Mouse (Mus musculus) heart, adult 2 months (tissue): ENCODE results near the gene Pgc. TPM values are rescaled to one million over a fixed set of nuclear protein-coding genes. Genes with fewer than 3 reads are reported as not detected.
A peak's percentile ranks its signal among the peaks of the same experiment; 100 is the strongest.

Experiments used
- DNase-seq, 2 experiments: peaks; one replicate each; pipeline ENCODE4 v3.0.0; 2021
- H3K27ac ChIP-seq: fragments of 200-600 bp; 2 replicates; pipeline ENCODE4 v1.8.1; 2022
- H3K27me3 ChIP-seq: fragments of 200-500 bp; 2 replicates; pipeline ENCODE4 v1.6.1; 2012; ENCODE audit warnings: mild to moderate bottlenecking, low read length, inconsistent platforms, mixed read lengths; ENCODE audit not compliant: control insufficient read depth, insufficient read depth
- H3K36me3 ChIP-seq: fragments of 200-500 bp; 2 replicates; pipeline ENCODE4 v1.6.1; 2012; ENCODE audit warnings: low read length, inconsistent platforms; ENCODE audit not compliant: control insufficient read depth, insufficient read depth
- H3K4me1 ChIP-seq: fragments of 200-500 bp; 2 replicates; pipeline ENCODE4 v1.6.1; 2011; ENCODE audit warnings: low read length; ENCODE audit not compliant: control insufficient read depth, insufficient read depth
- H3K4me3 ChIP-seq: fragments of 200-600 bp; 2 replicates; pipeline ENCODE4 v1.8.1; 2022
- H3K79me2 ChIP-seq: fragments of 200-500 bp; replicated peaks from 2 replicates; pipeline ENCODE4 v1.6.1; 2012; ENCODE audit warnings: mild to moderate bottlenecking, inconsistent platforms, low read length, moderate library complexity, mixed read lengths; ENCODE audit not compliant: control insufficient read depth, insufficient read depth
- H3K9ac ChIP-seq: fragments of 200-500 bp; 2 replicates; pipeline ENCODE4 v1.6.1; 2012; ENCODE audit warnings: low read depth, mild to moderate bottlenecking, control low read depth, inconsistent platforms, low read length, mixed read lengths
- CTCF ChIP-seq: fragments of 200-600 bp; IDR thresholded peaks from 2 replicates; pipeline ENCODE4 v1.8.1; 2022; ENCODE audit warnings: antibody characterized with exemption, mild to moderate bottlenecking, moderate library complexity
- EP300 ChIP-seq: fragments of 200-500 bp; IDR thresholded peaks from 2 replicates; pipeline ENCODE4 v1.6.1; 2011; ENCODE audit warnings: low read depth, low read length, control low read depth; ENCODE audit not compliant: insufficient read depth
- POLR2A ChIP-seq: fragments of 200-500 bp; IDR thresholded peaks from 2 replicates; pipeline ENCODE4 v1.6.1; 2011; ENCODE audit warnings: mild to moderate bottlenecking, low read depth, low read length, control low read depth; ENCODE audit not compliant: insufficient read depth
- WGBS: fragments of 180-500 bp; shearing (Covaris S2); methylation state at CpG from one replicate; pipeline ENCODE4 v1.1.7; 2018; 5-methylcytosine and 5-hydroxymethylcytosine counted together
- intact Hi-C: fragments of 180-260 bp; cut with DNase I; formaldehyde crosslinking; loops from one replicate; pipeline ENCODE4 v1.15.1; 2025
- polyA plus RNA-seq: library from polyadenylated mRNA; depleted of rRNA; stranded (reverse); fragments of >200 nt; gene quantifications from 2 replicates; pipeline ENCODE4 v1.2.3, GENCODE M21; 2012
- total RNA-seq, 2 experiments: library from RNA; stranded (reverse); gene quantifications; 2 replicates each; pipeline ENCODE4 v1.2.3; 2021

Gene Pgc
- total and polyA plus RNA-seq, 3 experiments, result 0.59 TPM; not detected in 2

- H3K27me3 ChIP-seq, result no peaks in the 10 kb centered on the region
- WGBS, result 43% methylated on average over 12 of the region's 12 CpGs
- no peak overlapping the region for H3K4me3 ChIP-seq
- intact Hi-C loops, result no loop called here
- TF ChIP-seq CTCF (peak; percentile 61), POLR2A (no peak)
- H3K27ac ChIP-seq, result peak overlapping the region; percentile 68
- DNase-seq, result peak; percentile 71 to 84
- H3K4me1 ChIP-seq, result peaks cover 23% of the 10 kb centered on the region
- H3K36me3 ChIP-seq, result no peaks in the 10 kb centered on the region
- H3K9ac ChIP-seq, result 0 out of 2 replicates have a peak overlapping the region, but pooled peaks have one; percentile 9
- peaks cover 4% of the 10 kb centered on the region for H3K79me2 ChIP-seq
Observed at GRCm38 (mm10) chr17:47768707-47769276, 42.1 kb downstream of the Pgc start.

GRCm38 (mm10) chr17:47769389-47770299, 43.0 kb downstream of the Pgc start:
- H3K9ac ChIP-seq, result no peak overlapping the region; the same call in 1 of the 2 replicates
- peak overlapping the region; percentile 68 for H3K27ac ChIP-seq
- peaks cover 4% of the 10 kb centered on the region for H3K79me2 ChIP-seq
- H3K36me3 ChIP-seq, result no peaks in the 10 kb centered on the region
- no peaks in the 10 kb centered on the region for H3K27me3 ChIP-seq
- TF ChIP-seq POLR2A (no peak), CTCF (no peak), EP300 (no peak)
- no peak for DNase-seq
- H3K4me1 ChIP-seq, result peaks cover 20% of the 10 kb centered on the region
- intact Hi-C loops, result no loop called here
- no peak overlapping the region for H3K4me3 ChIP-seq
- 84% methylated on average over 11 of the region's 11 CpGs for WGBS

- H3K36me3 ChIP-seq, result no peaks in the 10 kb centered on the region
- intact Hi-C loops, result no loop called here
- DNase-seq, result peak in 1 of 2 experiments; percentile 48
- no peaks in the 10 kb centered on the region for H3K27me3 ChIP-seq
- no peak overlapping the region for H3K9ac ChIP-seq
- no peak overlapping the region for H3K27ac ChIP-seq
- H3K4me1 ChIP-seq, result peaks cover 11% of the 10 kb centered on the region
- TF ChIP-seq POLR2A, result no peak
- no peak for TF ChIP-seq EP300
- no peaks in the 10 kb centered on the region; the same call in none of the 2 replicates for H3K79me2 ChIP-seq
- WGBS, result 42% methylated on average over 6 of the region's 6 CpGs
- no peak overlapping the region for H3K4me3 ChIP-seq
Observed at GRCm38 (mm10) chr17:47773604-47774003, 47.0 kb downstream of the Pgc start.

GRCm38 (mm10) chr17:47777141-47777540, 50.5 kb downstream of the Pgc start:
- no peak overlapping the region for H3K27ac ChIP-seq
- WGBS, result 27% methylated on average over 2 of the region's 2 CpGs
- intact Hi-C loops, result no loop called here
- peaks cover 1% of the 10 kb centered on the region for H3K79me2 ChIP-seq
- no peak overlapping the region for H3K9ac ChIP-seq
- H3K36me3 ChIP-seq, result no peaks in the 10 kb centered on the region
- no peak overlapping the region for H3K4me3 ChIP-seq
- peaks cover 5% of the 10 kb centered on the region for H3K4me1 ChIP-seq
- no peaks in the 10 kb centered on the region for H3K27me3 ChIP-seq
- no peak for DNase-seq
- no peak for TF ChIP-seq EP300
- no peak for TF ChIP-seq POLR2A
- no peak for TF ChIP-seq CTCF

- Histone ChIP-seq H3K36me3 (no peaks in the 10 kb centered on the region), H3K4me1 (peaks cover 2% of the 10 kb centered on the region; the same call in 1 of the 2 replicates), H3K79me2 (peaks cover 1% of the 10 kb centered on the region; the same call in 1 of the 2 replicates), H3K27ac (no peak overlapping the region), H3K4me3 (no peak overlapping the region), H3K9ac (no peak overlapping the region), H3K27me3 (no peaks in the 10 kb centered on the region)
- DNase-seq, result no peak
- intact Hi-C loops, result no loop called here
- WGBS, result 76% methylated on average over 10 of the region's 10 CpGs
- TF ChIP-seq POLR2A (no peak), EP300 (no peak), CTCF (no peak)
Observed at GRCm38 (mm10) chr17:47780470-47780869, 53.8 kb downstream of the Pgc start.

GRCm38 (mm10) chr17:47782486-47782885, 55.8 kb downstream of the Pgc start:
- no peaks in the 10 kb centered on the region for H3K27me3 ChIP-seq
- peaks cover 2% of the 10 kb centered on the region; the same call in 1 of the 2 replicates for H3K4me1 ChIP-seq
- peaks cover 1% of the 10 kb centered on the region; the same call in 1 of the 2 replicates for H3K79me2 ChIP-seq
- no peak overlapping the region for H3K27ac ChIP-seq
- H3K36me3 ChIP-seq, result no peaks in the 10 kb centered on the region
- DNase-seq, result no peak
- 83% methylated on average over 3 of the region's 3 CpGs for WGBS
- no peak for TF ChIP-seq CTCF
- TF ChIP-seq POLR2A, result no peak
- TF ChIP-seq EP300, result no peak
- no peak overlapping the region for H3K9ac ChIP-seq
- H3K4me3 ChIP-seq, result no peak overlapping the region
- intact Hi-C loops, result no loop called here
